Mouse (Mus musculus) gastrocnemius, postnatal 36 days (tissue): ENCODE data around the gene Gzmk. TPM values are rescaled to one million over a fixed set of nuclear protein-coding genes. Genes with fewer than 3 reads are reported as not detected.

Source experiments
- total RNA-seq, 2 experiments: library from RNA; stranded (reverse); gene quantifications; 2 replicates each; pipeline ENCODE4 v1.2.3; 2021

Gzmk gene
- total RNA-seq, 2 experiments from 2014 or later, result not detected

Other genes with a start within 250 kb of the Gzmk start
- gene Ccno, start 238.1 kb downstream of the Gzmk start, total RNA-seq, result not detected
- not detected for gene Mcidas, start 232.1 kb downstream of the Gzmk start, total RNA-seq
- gene Cdc20b, start 190.8 kb downstream of the Gzmk start, total RNA-seq, result not detected
- 1 to 10 TPM; 7.6 to 7.7 TPM for gene Gpx8, start 179.5 kb downstream of the Gzmk start, total RNA-seq
- under 1 TPM in 1 of 2 experiments, not detected in 1; 0.61 TPM for gene Gzma, start 124.9 kb downstream of the Gzmk start, total RNA-seq
- gene Esm1, start 16.2 kb downstream of the Gzmk start, total RNA-seq, result under 1 TPM; 0.39 to 0.56 TPM
- gene BC067074, start 67.3 kb upstream of the Gzmk start, total RNA-seq, result 1 to 10 TPM in 1 of 2 experiments, under 1 TPM in 1; 0.69 to 1.4 TPM